Comparison of ENCODE assay signal across 19 mouse cellular contexts in the genomic region with DNA sequence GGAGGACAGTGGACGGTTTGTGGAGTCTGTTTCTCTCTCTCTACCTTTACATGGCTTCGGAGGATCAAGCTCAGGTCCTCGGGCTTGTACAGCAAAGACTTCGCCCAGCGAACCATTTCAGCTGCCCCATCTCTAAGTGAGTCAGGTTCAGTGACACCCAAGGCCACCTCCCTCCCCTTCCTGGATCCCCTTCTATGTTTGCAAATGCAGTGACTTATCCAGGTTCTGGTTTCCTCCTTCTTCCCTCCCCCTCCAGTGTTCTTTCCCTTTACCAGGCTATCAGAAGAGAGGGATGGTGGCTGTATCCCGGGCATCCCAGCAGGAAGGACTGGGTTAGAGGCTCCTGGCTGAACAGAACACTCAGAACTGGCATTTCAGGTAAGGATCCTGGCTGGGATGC. TPM values are rescaled to one million over a fixed set of nuclear protein-coding genes. Genes with fewer than 3 reads are reported as not detected.
"Had no signal": no experiment of that assay in that cellular context is flagged by ENCODE, and none has a peak within 500 bp of the region (broad histone marks: within the 10 kb centered on the region; RNA-seq: fewer than 3 reads in every experiment).

No protein-coding gene starts in this region.

- H3K27ac ChIP-seq: midbrain, embryonic 10.5 days; midbrain, embryonic 12.5 days; neural tube, embryonic 13.5 days; neural tube, embryonic 15.5 days had no signal

- DNase-seq: lung, embryonic 14.5 days; lung, postnatal 10 days; lung, postnatal 4 days; midbrain, embryonic 14.5 days; retina, postnatal 1 day; right cerebral cortex, adult 18-20 months; right cerebral cortex, postnatal 25 days; right cerebral cortex, postnatal 4 days; spleen, adult 18-20 months; thymus, adult 18-20 months; thymus, postnatal 14 days; thymus, postnatal 36 days had no signal

- H3K9me3 ChIP-seq: midbrain, embryonic 10.5 days; midbrain, embryonic 12.5 days; neural tube, embryonic 13.5 days; neural tube, embryonic 15.5 days had no signal

- H3K9ac ChIP-seq: lung, embryonic 14.5 days; midbrain, embryonic 12.5 days; neural tube, embryonic 13.5 days; neural tube, embryonic 15.5 days had no signal

- H3K36me3 ChIP-seq: midbrain, embryonic 10.5 days; midbrain, embryonic 12.5 days; neural tube, embryonic 13.5 days; neural tube, embryonic 15.5 days had no signal

- ATAC-seq: midbrain, embryonic 16.5 days had no signal

- H3K4me2 ChIP-seq: lung, embryonic 14.5 days; midbrain, embryonic 12.5 days; neural tube, embryonic 13.5 days; neural tube, embryonic 15.5 days had no signal

- H3K4me3 ChIP-seq: midbrain, embryonic 10.5 days; midbrain, embryonic 12.5 days; myocyte; neural tube, embryonic 13.5 days; neural tube, embryonic 15.5 days had no signal

RNA-seq across cellular contexts. Expression of a gene that starts 3.0 kb away (rescaled TPM):
- total RNA-seq: megakaryocyte-erythroid progenitor cell, adult 5-6 weeks had no signal
